In the genomic region with DNA sequence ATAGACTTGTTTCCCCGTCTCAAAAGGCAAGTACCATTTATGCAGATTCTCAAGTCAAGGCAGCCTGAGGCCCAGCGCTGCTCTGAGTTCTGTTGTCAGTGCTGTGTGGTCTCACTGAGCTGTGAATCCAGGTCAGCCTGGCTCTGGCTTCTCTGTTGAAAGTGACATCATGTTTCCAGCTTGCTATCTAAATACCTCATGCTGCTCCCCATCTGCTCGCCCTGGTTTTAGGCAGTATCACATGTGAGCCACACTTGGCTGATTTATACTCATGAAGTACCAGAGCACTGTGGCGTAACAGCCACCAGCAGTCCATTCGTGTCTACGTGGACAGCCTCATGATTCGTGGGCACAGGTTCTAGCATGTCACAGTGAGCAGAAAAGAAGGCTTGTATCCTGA, we compare ENCODE assay signal across 9 mouse cellular contexts.
A peak's percentile ranks its signal among the peaks of the same experiment; 100 is the strongest.
DNase-seq lines count a peak whose midpoint lies in the region; ATAC-seq lines count a peak whose summit lies in the region.
"Had no signal": no experiment of that assay in that cellular context is flagged by ENCODE, and none has a peak within 500 bp of the region (broad histone marks: within the 10 kb centered on the region; RNA-seq: fewer than 3 reads in every experiment).

No protein-coding gene starts in this region.

- DNase-seq in heart, adult 11 months = peak; percentile 95
- no peak for DNase-seq in heart, postnatal 25 days (ENCODE audit: low spot score)
- DNase-seq in right cerebral cortex, adult 2 months (ENCODE audit: low spot score in 2 of 2) = peak; percentile 27 to 36
- no peak for DNase-seq in right cerebral cortex, postnatal 4 days
- peak; percentile 10 to 12 for DNase-seq in heart, postnatal 14 days
- peak; percentile 49 for DNase-seq in telencephalon, adult 2 months (ENCODE audit: low read depth, low spot score)
- DNase-seq: kidney, adult 2 months had no signal

- intact Hi-C loops in heart, postnatal 25 days (cut with DNase I) = no loop called here
- intact Hi-C loops in heart, postnatal 14 days (cut with DNase I) = no loop called here

- ATAC-seq in CD4-positive, CD25-positive, alpha-beta regulatory T cell, adult 4 months = no peak
- no peak for ATAC-seq in megakaryocyte, adult 5-6 weeks (ENCODE audit: poor library complexity, severe bottlenecking)

Comparison
In these comparisons a context has a peak if more than half of its experiments do, and no peak if none do; other contexts are left out.
1. DNase-seq: peak in heart, adult 11 months (single experiment), right cerebral cortex, adult 2 months (2 of 2), heart, postnatal 14 days (2 of 2) and telencephalon, adult 2 months (single experiment); none in heart, postnatal 25 days (single experiment) and right cerebral cortex, postnatal 4 days (single experiment).